Mouse (Mus musculus) spleen, adult 2 months (tissue): ENCODE data around the gene Gsg1. TPM values are rescaled to one million over a fixed set of nuclear protein-coding genes. Genes with fewer than 3 reads are reported as not detected.

Experiments
- DNase-seq, 2 experiments: peaks; one replicate each; pipeline versions ENCODE4 v3.0.0 to v3.0.0-alpha.2; 2012 to 2021; ENCODE audit warnings: low spot score in 2 of 2, low read depth in 1 of 2
- H3K27ac ChIP-seq: fragments of 200-500 bp; 2 replicates; pipeline ENCODE4 v1.5.1; 2012; ENCODE audit warnings: low read length, inconsistent platforms; ENCODE audit not compliant: insufficient read depth
- H3K27me3 ChIP-seq: fragments of 200-500 bp; 2 replicates; pipeline ENCODE4 v1.6.1; 2012; ENCODE audit warnings: mild to moderate bottlenecking, moderate library complexity, low read length, inconsistent platforms; ENCODE audit not compliant: control insufficient read depth, insufficient read depth
- H3K36me3 ChIP-seq: fragments of 200-500 bp; 2 replicates; pipeline ENCODE4 v1.6.1; 2012; ENCODE audit warnings: mild to moderate bottlenecking, low read length, inconsistent platforms; ENCODE audit not compliant: control insufficient read depth, insufficient read depth
- H3K4me1 ChIP-seq: fragments of 200-500 bp; 2 replicates; pipeline ENCODE4 v1.6.1; 2011; ENCODE audit warnings: inconsistent platforms; ENCODE audit not compliant: control insufficient read depth, insufficient read depth, insufficient read length
- H3K4me3 ChIP-seq: fragments of 200-500 bp; 2 replicates; pipeline ENCODE4 v1.5.1; 2011; ENCODE audit warnings: mild to moderate bottlenecking, inconsistent platforms; ENCODE audit not compliant: insufficient read depth, insufficient read length; ENCODE audit errors: extremely low read depth
- CTCF ChIP-seq: fragments of 200-500 bp; IDR thresholded peaks from 2 replicates; pipeline ENCODE4 v1.5.1; 2011; ENCODE audit warnings: mild to moderate bottlenecking, inconsistent platforms; ENCODE audit not compliant: insufficient read depth, insufficient read length, insufficient replicate concordance; ENCODE audit errors: extremely low read depth
- POLR2A ChIP-seq: fragments of 200-500 bp; IDR thresholded peaks from 2 replicates; pipeline ENCODE4 v1.6.1; 2011; ENCODE audit warnings: low read depth, low read length, inconsistent platforms
- WGBS: fragments of 180-500 bp; shearing (Covaris S2); methylation state at CpG from one replicate; pipeline ENCODE4 v1.1.7; 2018; 5-methylcytosine and 5-hydroxymethylcytosine counted together
- polyA plus RNA-seq: library from polyadenylated mRNA; depleted of rRNA; stranded (reverse); fragments of >200 nt; gene quantifications from 2 replicates; pipeline ENCODE4 v1.2.3, GENCODE M21; 2012

Gene Gsg1
- polyA plus RNA-seq, 1 experiment = 0.83 TPM

DNA sequence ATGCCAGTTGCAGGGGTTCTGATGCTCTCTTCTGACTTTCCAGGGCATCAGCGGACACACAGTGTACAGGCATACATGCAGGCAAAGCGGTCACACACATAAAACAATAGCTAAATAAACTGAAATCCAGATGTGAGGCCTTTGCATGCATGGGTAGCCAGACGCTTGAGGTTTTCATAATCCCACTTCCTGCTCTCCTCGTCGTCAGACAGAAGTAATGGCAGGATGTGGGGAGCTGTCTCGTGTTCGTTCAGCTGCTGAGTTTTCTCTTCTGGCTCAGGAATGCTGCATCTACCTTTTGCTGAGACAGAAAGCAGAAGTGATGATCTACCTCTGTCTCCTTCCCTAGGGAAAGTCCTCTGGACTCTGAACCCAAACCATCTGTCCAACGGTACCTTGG lies 35.8 kb downstream of the Gsg1 start:
- no peak for TF ChIP-seq CTCF
- no peak for TF ChIP-seq POLR2A
- DNase-seq = no peak
- peaks cover 5% of the 10 kb centered on the region; the same call in 1 of the 2 replicates for H3K4me1 ChIP-seq
- H3K4me3 ChIP-seq = no peak overlapping the region
- no peak overlapping the region for H3K27ac ChIP-seq
- 13% methylated on average over 8 of the region's 8 CpGs for WGBS
- no peaks in the 10 kb centered on the region for H3K27me3 ChIP-seq
- H3K36me3 ChIP-seq = 0 out of 2 replicates have a peak, but pooled peaks cover 1% of the 10 kb centered on the region

DNA sequence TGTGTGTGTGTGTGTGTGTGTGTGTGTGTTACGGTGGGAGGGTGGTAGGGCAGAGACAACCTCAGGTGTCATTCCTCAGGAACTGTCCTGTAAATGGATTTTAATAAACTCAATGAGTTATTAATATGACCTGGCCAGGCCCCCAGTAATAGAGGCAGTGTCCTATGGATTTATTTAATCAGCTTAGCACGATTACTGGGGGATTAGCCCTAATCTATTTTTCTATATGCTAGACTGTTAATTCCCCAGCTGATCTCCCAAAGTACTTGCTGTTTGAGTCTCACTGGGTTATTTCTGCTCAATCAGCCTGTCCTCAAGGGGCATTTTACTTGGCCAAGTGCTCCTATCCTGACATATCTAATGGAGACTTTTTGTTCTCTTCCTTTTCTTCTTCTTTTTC lies 41.5 kb downstream of the Gsg1 start:
- H3K27ac ChIP-seq = no peak overlapping the region
- TF ChIP-seq POLR2A = no peak
- TF ChIP-seq CTCF = no peak
- no peaks in the 10 kb centered on the region for H3K4me1 ChIP-seq
- H3K36me3 ChIP-seq = peaks cover 3% of the 10 kb centered on the region; the same call in 1 of the 2 replicates
- no peaks in the 10 kb centered on the region for H3K27me3 ChIP-seq
- 89% methylated on average over 2 of the region's 2 CpGs for WGBS
- H3K4me3 ChIP-seq = no peak overlapping the region
- DNase-seq = no peak

DNA sequence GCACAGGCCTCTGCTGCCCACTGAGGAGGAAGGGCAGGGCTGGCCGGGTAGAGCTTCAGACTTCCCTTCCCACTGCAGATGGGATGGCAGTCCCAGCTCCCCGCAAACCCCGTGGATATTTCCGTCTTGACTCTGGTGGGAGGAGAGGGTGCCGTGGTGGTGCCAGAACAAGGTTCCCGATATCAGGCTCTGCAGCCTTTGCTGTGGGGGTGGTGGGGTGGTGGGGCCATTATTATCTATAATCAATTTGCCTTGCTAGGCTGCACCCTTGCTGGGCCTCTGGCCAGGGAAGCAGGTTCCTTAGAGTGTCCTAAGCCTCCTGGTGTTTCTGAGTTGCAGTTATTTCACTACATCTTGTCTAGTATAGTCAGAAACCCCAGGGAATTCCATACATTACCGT lies 43.0 kb downstream of the Gsg1 start:
- Histone ChIP-seq H3K36me3 (peaks cover 2% of the 10 kb centered on the region; the same call in 1 of the 2 replicates), H3K4me3 (no peak overlapping the region), H3K27me3 (no peaks in the 10 kb centered on the region), H3K27ac (no peak overlapping the region), H3K4me1 (no peaks in the 10 kb centered on the region)
- DNase-seq = no peak
- TF ChIP-seq CTCF (no peak), POLR2A (no peak)
- WGBS = 80% methylated on average over 7 of the region's 7 CpGs

DNA sequence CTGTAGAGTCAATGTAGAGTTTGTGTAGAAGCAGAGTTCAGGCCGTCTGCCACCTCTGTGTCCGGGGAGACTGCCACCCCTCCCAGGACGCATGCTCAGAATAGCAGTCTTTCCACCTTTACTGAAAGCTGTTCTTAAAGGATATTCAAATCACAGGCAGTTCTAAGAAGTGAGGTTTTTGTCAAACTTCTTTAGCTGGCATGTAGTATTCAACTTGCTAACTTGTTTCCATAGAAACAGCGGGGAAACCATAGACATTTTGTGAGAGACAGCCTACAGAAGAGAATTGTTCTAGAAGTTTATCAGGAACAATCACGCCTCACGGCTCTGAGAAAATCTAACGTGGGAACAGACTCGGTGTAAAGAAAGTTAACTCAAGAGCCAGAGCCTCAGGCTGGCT lies 47.2 kb downstream of the Gsg1 start:
- Histone ChIP-seq H3K27me3 (no peaks in the 10 kb centered on the region), H3K36me3 (peaks cover 2% of the 10 kb centered on the region; the same call in 1 of the 2 replicates), H3K4me3 (no peak overlapping the region), H3K4me1 (no peaks in the 10 kb centered on the region), H3K27ac (no peak overlapping the region)
- TF ChIP-seq CTCF = no peak
- TF ChIP-seq POLR2A = no peak
- WGBS = 89% methylated on average over 8 of the region's 8 CpGs
- DNase-seq = no peak

DNA sequence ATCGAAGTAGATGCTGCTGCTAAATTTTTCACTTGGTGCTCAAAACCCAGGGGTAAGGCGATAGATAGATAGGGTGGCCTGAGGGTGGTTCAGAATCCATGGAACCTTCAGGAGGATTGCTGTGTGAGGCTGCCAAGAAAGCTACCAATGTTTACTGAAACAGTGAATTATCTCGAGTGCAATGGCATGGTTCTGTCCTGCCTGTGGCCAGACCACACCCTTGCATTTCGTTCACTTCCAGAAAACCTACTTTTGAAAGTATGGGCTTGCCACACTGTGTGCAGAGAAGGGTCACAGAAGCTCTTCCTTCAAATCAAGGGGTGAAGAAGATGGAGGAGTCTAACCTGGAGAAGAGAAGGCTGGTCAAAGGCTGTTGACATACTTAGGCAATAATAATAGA lies 48.3 kb downstream of the Gsg1 start:
- DNase-seq = no peak
- Histone ChIP-seq H3K36me3 (peaks cover 2% of the 10 kb centered on the region; the same call in 1 of the 2 replicates), H3K27ac (no peak overlapping the region), H3K4me1 (no peaks in the 10 kb centered on the region), H3K27me3 (no peaks in the 10 kb centered on the region), H3K4me3 (no peak overlapping the region)
- WGBS = 86% methylated on average over 4 of the region's 4 CpGs
- TF ChIP-seq CTCF = no peak
- no peak for TF ChIP-seq POLR2A

DNA sequence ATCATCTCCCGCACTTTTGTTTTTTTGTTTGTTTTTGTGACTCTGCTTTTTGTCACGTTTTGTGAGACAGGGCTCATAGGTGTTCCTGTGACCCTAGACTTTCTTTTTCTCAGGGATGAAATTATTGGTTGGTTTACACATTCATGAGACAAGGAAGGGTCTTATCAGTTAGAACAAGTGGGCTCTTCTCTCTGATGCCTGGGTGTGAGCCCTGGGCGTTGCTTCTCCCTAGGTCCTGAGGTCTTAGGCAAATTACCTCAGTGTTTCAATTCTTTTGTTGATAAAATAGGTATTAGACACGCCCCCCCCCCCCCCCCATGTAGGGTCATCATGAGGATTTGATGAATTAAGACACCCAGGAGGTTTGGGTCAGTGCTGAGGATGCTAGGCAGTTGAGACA lies 49.3 kb downstream of the Gsg1 start:
- no peak for DNase-seq

DNA sequence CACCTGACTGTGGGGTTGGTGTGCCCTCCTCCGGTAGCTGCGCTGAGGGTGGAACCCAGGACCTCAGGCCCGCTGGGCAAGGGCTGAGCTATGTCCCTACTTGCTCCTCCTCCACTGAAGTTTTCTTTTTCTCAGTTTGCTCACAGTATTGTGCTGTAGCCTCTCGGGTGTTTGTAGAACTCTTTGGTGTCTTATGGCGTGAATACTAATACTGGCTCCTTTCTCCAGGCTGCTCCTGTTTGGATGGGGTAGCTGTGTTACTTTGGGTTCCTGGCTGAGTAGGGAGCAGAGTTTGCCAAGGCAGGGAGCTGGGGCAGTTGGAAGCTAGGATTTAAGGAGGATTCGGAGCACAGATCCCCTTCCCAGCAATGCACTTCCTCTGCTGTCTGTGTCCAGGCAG lies 50.4 kb downstream of the Gsg1 start:
- Histone ChIP-seq H3K4me1 (no peaks in the 10 kb centered on the region), H3K27ac (no peak overlapping the region), H3K36me3 (no peaks in the 10 kb centered on the region), H3K4me3 (no peak overlapping the region), H3K27me3 (no peaks in the 10 kb centered on the region)
- 90% methylated on average over 6 of the region's 6 CpGs for WGBS
- no peak for TF ChIP-seq POLR2A
- TF ChIP-seq CTCF = no peak
- no peak for DNase-seq

More for the DNA sequence above, 49.3 kb downstream of the Gsg1 start:
- H3K4me1 ChIP-seq = no peaks in the 10 kb centered on the region
- WGBS = 81% methylated on average over 4 of the region's 4 CpGs
- H3K36me3 ChIP-seq = 0 out of 2 replicates have a peak, but pooled peaks cover under 1% of the 10 kb centered on the region
- no peak overlapping the region for H3K4me3 ChIP-seq
- TF ChIP-seq POLR2A (no peak), CTCF (no peak)
- no peaks in the 10 kb centered on the region for H3K27me3 ChIP-seq
- no peak overlapping the region for H3K27ac ChIP-seq

DNA sequence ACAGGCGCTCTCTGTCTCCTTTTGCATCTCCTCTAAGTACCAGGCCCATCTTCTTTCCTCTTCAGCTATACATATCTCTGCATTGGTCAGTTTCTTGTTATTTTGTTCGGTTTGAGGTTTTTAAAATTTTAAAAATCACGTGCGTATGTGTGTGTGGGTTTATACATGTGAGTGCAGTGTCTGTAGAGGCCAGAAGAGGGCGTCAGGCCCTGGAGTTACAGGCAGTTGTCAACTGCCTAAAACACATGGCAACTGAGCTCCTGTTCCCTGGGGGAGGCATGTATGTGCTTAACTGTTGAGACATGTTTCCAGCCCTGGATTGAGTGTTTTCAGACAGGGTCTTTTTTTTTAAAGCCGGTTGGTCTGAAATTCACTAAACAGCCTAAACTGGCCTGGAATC lies 51.5 kb downstream of the Gsg1 start:
- peaks cover 4% of the 10 kb centered on the region for H3K4me1 ChIP-seq
- H3K27me3 ChIP-seq = no peaks in the 10 kb centered on the region
- no peak overlapping the region for H3K27ac ChIP-seq
- TF ChIP-seq POLR2A (no peak), CTCF (no peak)
- H3K4me3 ChIP-seq = no peak overlapping the region
- whole genome bisulfite sequencing = 92% methylated on average over 6 of the region's 6 CpGs
- DNase-seq = no peak
- no peaks in the 10 kb centered on the region for H3K36me3 ChIP-seq
